Comparison of ENCODE assay signal across 24 mouse cellular contexts in the genomic region with DNA sequence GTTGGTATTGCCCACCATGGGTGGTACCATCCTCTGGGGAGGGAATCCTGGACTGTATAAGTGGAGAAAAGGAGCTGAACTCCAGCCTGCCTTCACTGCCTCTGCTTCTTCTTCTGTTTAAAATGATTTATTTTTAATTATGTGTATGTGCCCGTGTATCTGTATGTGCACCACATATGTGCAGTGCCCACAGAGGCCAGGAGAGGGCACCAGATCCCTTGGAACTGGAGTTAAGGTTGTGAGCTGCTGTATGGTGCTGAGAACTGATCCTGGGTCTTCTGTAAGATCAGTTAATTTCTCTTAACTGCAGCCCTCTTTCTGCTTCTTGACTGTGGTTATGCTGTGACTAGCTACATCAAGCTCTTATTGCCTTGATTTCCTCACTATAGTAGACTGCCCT.
DNase-seq lines count a peak whose midpoint lies in the region; ATAC-seq and TF ChIP-seq lines count a peak whose summit lies in the region.
"Had no signal": no experiment of that assay in that cellular context is flagged by ENCODE, and none has a peak within 500 bp of the region (broad histone marks: within the 10 kb centered on the region; RNA-seq: fewer than 3 reads in every experiment).

No protein-coding gene starts in this region.

- H3K4me2 ChIP-seq in hindbrain, postnatal 0 days (ENCODE audit: low read depth, low read length), result no peak overlapping the region
- no peak overlapping the region for H3K4me2 ChIP-seq in lung, embryonic 14.5 days
- no peak overlapping the region for H3K4me2 ChIP-seq in lung, postnatal 0 days (replicated peaks; ENCODE audit: low read depth, low read length)
- H3K4me2 ChIP-seq: embryonic facial prominence, embryonic 15.5 days; hindbrain, embryonic 13.5 days had no signal

- WGBS in hindbrain, postnatal 0 days, result 91% methylated on average over 1 of the region's 1 CpGs
- WGBS in hindbrain, embryonic 10.5 days, result 87% methylated on average over 1 of the region's 1 CpGs
- WGBS in lung, embryonic 14.5 days, result 73% methylated on average over 1 of the region's 1 CpGs
- WGBS in lung, postnatal 0 days, result 43% methylated on average over 1 of the region's 1 CpGs

- H3K4me3 ChIP-seq in hindbrain, postnatal 0 days (ENCODE audit: low read length), result no peak overlapping the region
- no peak overlapping the region for H3K4me3 ChIP-seq in hindbrain, embryonic 10.5 days
- H3K4me3 ChIP-seq in lung, embryonic 14.5 days (ENCODE audit: low read depth, low read length), result no peak overlapping the region
- H3K4me3 ChIP-seq in lung, postnatal 0 days (ENCODE audit: low read depth, low read length), result no peak overlapping the region
- H3K4me3 ChIP-seq in MEL (ENCODE audit: control insufficient read depth in 1 of 2, insufficient read depth in 1 of 2, low read depth in 2 of 2, low read length in 2 of 2), result no peak overlapping the region
- H3K4me3 ChIP-seq: embryonic facial prominence, embryonic 15.5 days; erythroblast, embryonic 14.5 days; heart, embryonic 10.5 days; hindbrain, embryonic 13.5 days had no signal

- H3K27me3 ChIP-seq in hindbrain, postnatal 0 days (ENCODE audit: insufficient read depth, low read length), result no peaks in the 10 kb centered on the region
- no peaks in the 10 kb centered on the region for H3K27me3 ChIP-seq in hindbrain, embryonic 10.5 days (ENCODE audit: insufficient read depth, poor library complexity, severe bottlenecking)
- H3K27me3 ChIP-seq in lung, embryonic 14.5 days (ENCODE audit: insufficient read depth, low read length), result no peaks in the 10 kb centered on the region
- no peaks in the 10 kb centered on the region for H3K27me3 ChIP-seq in lung, postnatal 0 days (replicated peaks; ENCODE audit: insufficient read depth, low read length)
- H3K27me3 ChIP-seq in MEL (ENCODE audit: control insufficient read depth in 1 of 2, insufficient read depth in 2 of 2, low read length in 2 of 2), result no peaks in the 10 kb centered on the region
- H3K27me3 ChIP-seq: embryonic facial prominence, embryonic 15.5 days; hindbrain, embryonic 13.5 days had no signal

- H3K9me3 ChIP-seq in hindbrain, postnatal 0 days (ENCODE audit: low read length), result no peaks in the 10 kb centered on the region
- H3K9me3 ChIP-seq in hindbrain, embryonic 10.5 days, result peaks cover 6% of the 10 kb centered on the region; the same call in 1 of the 2 replicates
- no peaks in the 10 kb centered on the region for H3K9me3 ChIP-seq in lung, embryonic 14.5 days (ENCODE audit: low read depth, low read length)
- H3K9me3 ChIP-seq in lung, postnatal 0 days (ENCODE audit: low read length), result no peaks in the 10 kb centered on the region
- H3K9me3 ChIP-seq in MEL (replicated peaks; ENCODE audit: insufficient read depth, low read length), result no peaks in the 10 kb centered on the region
- H3K9me3 ChIP-seq: embryonic facial prominence, embryonic 15.5 days; heart, embryonic 10.5 days had no signal

- ATAC-seq in hindbrain, postnatal 0 days, result no peak
- no peak for ATAC-seq in lung, embryonic 14.5 days (ENCODE audit: insufficient read depth)
- ATAC-seq in lung, postnatal 0 days, result no peak
- ATAC-seq: activated CD4-positive, CD25-positive, alpha-beta regulatory T cell, adult 4 months; CD4-positive, CD25-positive, alpha-beta regulatory T cell, adult 4 months; forebrain, embryonic 16.5 days had no signal

- H3K9ac ChIP-seq in hindbrain, postnatal 0 days (replicated peaks; ENCODE audit: low read length), result no peak overlapping the region
- no peak overlapping the region for H3K9ac ChIP-seq in lung, embryonic 14.5 days
- H3K9ac ChIP-seq in lung, postnatal 0 days (replicated peaks; ENCODE audit: low read depth), result no peak overlapping the region
- no peak overlapping the region for H3K9ac ChIP-seq in MEL (ENCODE audit: control insufficient read depth, low read depth, low read length, poor library complexity, severe bottlenecking)
- H3K9ac ChIP-seq: embryonic facial prominence, embryonic 15.5 days; hindbrain, embryonic 13.5 days had no signal

- H3K27ac ChIP-seq in hindbrain, postnatal 0 days, result no peak overlapping the region
- no peak overlapping the region for H3K27ac ChIP-seq in hindbrain, embryonic 10.5 days
- H3K27ac ChIP-seq in lung, embryonic 14.5 days (ENCODE audit: low read depth), result no peak overlapping the region
- H3K27ac ChIP-seq in lung, postnatal 0 days (ENCODE audit: low read length), result no peak overlapping the region
- H3K27ac ChIP-seq in MEL (ENCODE audit: control insufficient read depth, low read depth, low read length), result no peak overlapping the region
- H3K27ac ChIP-seq: embryonic facial prominence, embryonic 15.5 days; heart, embryonic 10.5 days; hindbrain, embryonic 13.5 days had no signal

- TF ChIP-seq CTCF in hindbrain, postnatal 0 days (IDR thresholded peaks at IDR 0.05; ENCODE audit: low read depth), result peak; percentile 24; the same call in 1 of the 2 replicates
- TF ChIP-seq CTCF in lung, embryonic 14.5 days (IDR thresholded peaks at IDR 0.05; ENCODE audit: low read depth), result peak; percentile 12; the same call in 1 of the 2 replicates
- TF ChIP-seq CTCF in lung, postnatal 0 days (IDR thresholded peaks at IDR 0.05), result no peak
- TF ChIP-seq CTCF in MEL (IDR thresholded peaks at IDR 0.05 in 2 of 3, conservative IDR thresholded peaks at IDR 0.05 in 1 of 3; ENCODE audit: control insufficient read depth in 1 of 3, insufficient read depth in 1 of 3, low read depth in 2 of 3, low read length in 3 of 3, poor library complexity in 1 of 3, severe bottlenecking in 1 of 3), result peak; percentile 40 to 53 (median 46)
- peak; percentile 16; the same call in 1 of the 2 replicates for TF ChIP-seq CTCF in brain, embryonic 14.5 days (IDR thresholded peaks at IDR 0.05; ENCODE audit: borderline replicate concordance, extremely low read depth, insufficient read depth, insufficient read length)

- TF ChIP-seq EP300 in lung, postnatal 0 days (IDR thresholded peaks at IDR 0.05), result no peak
- TF ChIP-seq EP300 in MEL (IDR thresholded peaks at IDR 0.05; ENCODE audit: low read depth in 1 of 2, low read length in 2 of 2), result no peak

- TF ChIP-seq RAD21 in MEL (IDR thresholded peaks at IDR 0.05; ENCODE audit: low read depth, low read length), result peak; percentile 37

- H3K36me3 ChIP-seq in hindbrain, postnatal 0 days (ENCODE audit: insufficient read depth, low read length), result no peaks in the 10 kb centered on the region
- peaks cover 55% of the 10 kb centered on the region for H3K36me3 ChIP-seq in hindbrain, embryonic 10.5 days
- no peaks in the 10 kb centered on the region for H3K36me3 ChIP-seq in lung, embryonic 14.5 days (ENCODE audit: insufficient read depth)
- no peaks in the 10 kb centered on the region for H3K36me3 ChIP-seq in lung, postnatal 0 days (ENCODE audit: insufficient read depth, low read length)
- H3K36me3 ChIP-seq in MEL (ENCODE audit: control insufficient read depth in 1 of 2, insufficient read depth in 2 of 2, low read length in 2 of 2), result no peaks in the 10 kb centered on the region
- H3K36me3 ChIP-seq: embryonic facial prominence, embryonic 15.5 days; heart, embryonic 10.5 days had no signal

- H3K4me1 ChIP-seq in hindbrain, postnatal 0 days (ENCODE audit: insufficient read depth, low read length), result no peaks in the 10 kb centered on the region
- H3K4me1 ChIP-seq in hindbrain, embryonic 10.5 days (replicated peaks), result no peaks in the 10 kb centered on the region
- H3K4me1 ChIP-seq in lung, embryonic 14.5 days (ENCODE audit: insufficient read depth), result no peaks in the 10 kb centered on the region
- no peaks in the 10 kb centered on the region for H3K4me1 ChIP-seq in lung, postnatal 0 days (ENCODE audit: insufficient read depth, low read depth, low read length)
- H3K4me1 ChIP-seq in MEL (ENCODE audit: control insufficient read depth in 1 of 2, insufficient read depth in 2 of 2, low read length in 2 of 2), result no peaks in the 10 kb centered on the region
- H3K4me1 ChIP-seq: embryonic facial prominence, embryonic 15.5 days; hindbrain, embryonic 13.5 days had no signal

- H3K79me2 ChIP-seq in MEL (ENCODE audit: control insufficient read depth, insufficient read depth, low read length, poor library complexity), result no peaks in the 10 kb centered on the region

- no peak for DNase-seq in hindbrain, postnatal 0 days (ENCODE audit: low spot score)
- DNase-seq in hindbrain, embryonic 10.5 days (ENCODE audit: low spot score), result no peak
- DNase-seq in lung, embryonic 14.5 days, result no peak
- DNase-seq in lung, postnatal 0 days (ENCODE audit: low spot score), result no peak
- DNase-seq in MEL (ENCODE audit: low read depth, low spot score), result peak; percentile 34
- no peak for DNase-seq in brain, embryonic 14.5 days (ENCODE audit: low read depth)
- no peak for DNase-seq in adrenal gland, postnatal 10 days
- DNase-seq in cerebellum, postnatal 14 days, result no peak
- DNase-seq: adrenal gland, postnatal 25 days; B cell, adult 2 months; cerebellum, adult 2 months; cerebellum, postnatal 10 days; embryo, embryonic 11 days; gastrocnemius, postnatal 10 days; heart, adult 18-20 months; heart, postnatal 10 days; heart, postnatal 4 days had no signal

- no peak for TF ChIP-seq POLR2A in MEL (IDR thresholded peaks at IDR 0.05; ENCODE audit: control insufficient read depth in 1 of 2, insufficient read depth in 1 of 2, low read depth in 1 of 2, low read length in 2 of 2, poor library complexity in 1 of 2)
- TF ChIP-seq POLR2A in brain, embryonic 14.5 days (IDR thresholded peaks at IDR 0.05; ENCODE audit: borderline replicate concordance, extremely low read depth, insufficient read depth, insufficient read length, poor library complexity, severe bottlenecking), result no peak

TF ChIP-seq in MEL, 35 proteins besides CTCF, POLR2A, EP300 and RAD21:
- TF ChIP-seq RCOR1 (IDR thresholded peaks at IDR 0.05; ENCODE audit: low read depth, low read length) (no peak), SMC3 (IDR thresholded peaks at IDR 0.05; ENCODE audit: low read depth, low read length) (peak; percentile 19; the same call in 1 of the 2 replicates)
